Mouse (Mus musculus): ENCODE measurements around the gene Tpst1.
A peak's percentile ranks its signal among the peaks of the same experiment; 100 is the strongest.

- TF ChIP-seq CTCF (IDR thresholded peaks at IDR 0.05; ENCODE audit: control insufficient read depth, insufficient read depth, insufficient read length) (peak; percentile 40), USF1 (IDR thresholded peaks at IDR 0.05; ENCODE audit: low read depth) (no peak), MYOG (IDR thresholded peaks at IDR 0.05; ENCODE audit: control insufficient read depth, extremely low read depth, insufficient read length) (no peak), MAX (IDR thresholded peaks at IDR 0.05) (no peak), FOSL1 (IDR thresholded peaks at IDR 0.05; ENCODE audit: insufficient read depth, low read length, poor library complexity, severe bottlenecking) (no peak), CEBPB (IDR thresholded peaks at IDR 0.05; ENCODE audit: low read depth) (no peak)
Measured at GRCm38 (mm10) chr5:130139393-130139792, 66.3 kb downstream of the Tpst1 start.
